Mouse (Mus musculus) intestine, embryonic 16.5 days (tissue): Measurements from ENCODE around the gene Dnajc12. TPM values are rescaled to one million over a fixed set of nuclear protein-coding genes. Genes with fewer than 3 reads are reported as not detected.
A peak's percentile ranks its signal among the peaks of the same experiment; 100 is the strongest.
"Not testable (repeated sequence)": the region's sequence is repeated elsewhere in the genome, so short reads cannot be mapped to it uniquely, and the experiment has no call there.

Source experiments
- ATAC-seq: fragments of 200-750 bp; cut with Nextera tagmentation; 2 replicates; pipeline ENCODE4 v1.8.0; 2017; ENCODE audit warnings: moderate TSS enrichment, moderate library complexity
- H3K27ac ChIP-seq: fragments of 300-500 bp; sonication (generic); 2 replicates; pipeline ENCODE4 v1.5.1; 2014; ENCODE audit warnings: mild to moderate bottlenecking, low read length
- H3K27me3 ChIP-seq: fragments of 300-500 bp; sonication (generic); replicated peaks from 2 replicates; pipeline ENCODE4 v1.6.1; 2014; ENCODE audit warnings: low read length, control low read depth, mixed read lengths; ENCODE audit not compliant: control insufficient read depth, insufficient read depth
- H3K36me3 ChIP-seq: fragments of 300-500 bp; sonication (generic); 2 replicates; pipeline ENCODE4 v1.6.1; 2014; ENCODE audit warnings: low read length, control low read depth; ENCODE audit not compliant: control insufficient read depth, insufficient read depth
- H3K4me1 ChIP-seq: fragments of 300-500 bp; sonication (generic); 2 replicates; pipeline ENCODE4 v1.6.1; 2014; ENCODE audit warnings: low read length, control low read depth, mixed read lengths; ENCODE audit not compliant: control insufficient read depth, insufficient read depth
- H3K4me2 ChIP-seq: fragments of 300-500 bp; sonication (generic); 2 replicates; pipeline ENCODE4 v1.6.1; 2014; ENCODE audit warnings: low read depth, low read length, control low read depth
- H3K4me3 ChIP-seq: fragments of 300-500 bp; sonication (generic); 2 replicates; pipeline ENCODE4 v1.5.1; 2014; ENCODE audit warnings: mild to moderate bottlenecking, low read length
- H3K9ac ChIP-seq: fragments of 300-500 bp; sonication (generic); 2 replicates; pipeline ENCODE4 v1.6.1; 2014; ENCODE audit warnings: low read depth, low read length
- H3K9me3 ChIP-seq: fragments of 300-500 bp; sonication (generic); 2 replicates; pipeline ENCODE4 v1.6.1; 2016; ENCODE audit warnings: low read length, control low read depth; ENCODE audit not compliant: control insufficient read depth
- WGBS: fragments of 180-500 bp; shearing (Covaris S2); extraction: QIAGEN DNeasy Blood & Tissue Kit; methylation state at CpG from one replicate; pipeline ENCODE4 v1.1.7; 2014; 5-methylcytosine and 5-hydroxymethylcytosine counted together
- polyA plus RNA-seq: library from polyadenylated mRNA; unstranded; fragments of >200 nt; fragmentation: Nextera tagmentation; extraction: Ambion mirVana; gene quantifications from 2 replicates; pipeline ENCODE4 v1.2.1, GENCODE M21; 2015

Dnajc12 gene
- polyA plus RNA-seq, 1 experiment from 2014 or later: 6.8 TPM

DNA sequence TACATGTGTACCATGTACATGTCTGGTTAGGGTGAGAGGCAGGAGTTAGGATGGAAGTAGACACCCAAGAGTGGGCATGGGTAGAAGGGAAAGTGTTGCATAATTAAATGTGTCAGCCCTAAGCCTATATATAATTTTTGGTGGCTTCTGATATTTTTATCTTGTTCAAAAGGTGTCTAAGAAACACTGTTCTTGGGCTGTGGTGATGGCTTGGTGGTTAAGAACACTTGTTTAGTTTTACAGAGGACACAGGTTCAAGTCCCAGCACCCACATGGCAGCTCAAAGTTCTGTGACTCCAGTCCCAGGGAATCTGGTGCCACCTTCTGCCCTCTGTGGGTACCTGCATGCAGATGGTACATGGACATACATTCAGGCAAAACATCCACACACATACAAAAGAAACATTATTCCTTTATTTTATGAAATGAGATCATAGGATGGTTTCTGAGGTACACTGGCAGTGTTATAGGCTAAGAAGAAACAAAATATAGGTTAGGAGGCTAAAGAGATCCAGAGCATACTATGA lies 56.6 kb downstream of the Dnajc12 start:
- no peak overlapping the region for H3K4me2 ChIP-seq
- H3K27me3 ChIP-seq: no peaks in the 10 kb centered on the region
- no peaks in the 10 kb centered on the region for H3K9me3 ChIP-seq
- no peak overlapping the region for H3K4me3 ChIP-seq
- H3K27ac ChIP-seq: no peak overlapping the region
- ATAC-seq: no peak
- no peaks in the 10 kb centered on the region for H3K4me1 ChIP-seq
- no peak overlapping the region for H3K9ac ChIP-seq
- no peaks in the 10 kb centered on the region for H3K36me3 ChIP-seq

DNA sequence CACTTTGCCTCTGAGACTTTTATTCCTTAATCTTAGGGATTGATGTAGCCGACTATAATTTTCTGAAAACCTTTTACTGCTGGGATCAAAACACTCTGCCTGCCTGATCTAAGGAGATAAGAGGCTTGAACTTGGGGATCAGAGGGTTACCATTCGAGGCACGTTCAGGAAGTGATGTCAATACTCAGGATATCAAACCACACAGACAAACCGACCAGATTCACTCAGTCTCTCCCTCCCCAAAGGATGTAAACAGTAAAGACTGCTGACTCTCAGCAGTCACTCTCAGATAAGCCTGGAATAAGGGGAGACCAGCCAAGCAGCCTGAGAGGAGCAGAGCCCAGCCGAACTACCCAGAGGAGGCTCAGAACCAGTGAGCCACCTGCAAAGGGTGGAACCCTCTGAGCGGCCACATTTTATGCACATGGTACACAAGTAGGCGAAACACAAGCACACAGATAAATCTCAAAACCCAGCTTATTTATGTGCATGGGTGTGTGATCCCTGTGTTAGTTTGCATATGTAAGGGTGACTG lies 57.5 kb downstream of the Dnajc12 start:
- H3K36me3 ChIP-seq: no peaks in the 10 kb centered on the region
- H3K4me3 ChIP-seq: no peak overlapping the region
- no peaks in the 10 kb centered on the region for H3K4me1 ChIP-seq
- H3K27ac ChIP-seq: no peak overlapping the region
- H3K4me2 ChIP-seq: no peak overlapping the region
- no peaks in the 10 kb centered on the region for H3K27me3 ChIP-seq
- WGBS: 62% methylated on average over 7 of the region's 7 CpGs
- no peak for ATAC-seq
- no peak overlapping the region for H3K9ac ChIP-seq
- no peaks in the 10 kb centered on the region for H3K9me3 ChIP-seq

DNA sequence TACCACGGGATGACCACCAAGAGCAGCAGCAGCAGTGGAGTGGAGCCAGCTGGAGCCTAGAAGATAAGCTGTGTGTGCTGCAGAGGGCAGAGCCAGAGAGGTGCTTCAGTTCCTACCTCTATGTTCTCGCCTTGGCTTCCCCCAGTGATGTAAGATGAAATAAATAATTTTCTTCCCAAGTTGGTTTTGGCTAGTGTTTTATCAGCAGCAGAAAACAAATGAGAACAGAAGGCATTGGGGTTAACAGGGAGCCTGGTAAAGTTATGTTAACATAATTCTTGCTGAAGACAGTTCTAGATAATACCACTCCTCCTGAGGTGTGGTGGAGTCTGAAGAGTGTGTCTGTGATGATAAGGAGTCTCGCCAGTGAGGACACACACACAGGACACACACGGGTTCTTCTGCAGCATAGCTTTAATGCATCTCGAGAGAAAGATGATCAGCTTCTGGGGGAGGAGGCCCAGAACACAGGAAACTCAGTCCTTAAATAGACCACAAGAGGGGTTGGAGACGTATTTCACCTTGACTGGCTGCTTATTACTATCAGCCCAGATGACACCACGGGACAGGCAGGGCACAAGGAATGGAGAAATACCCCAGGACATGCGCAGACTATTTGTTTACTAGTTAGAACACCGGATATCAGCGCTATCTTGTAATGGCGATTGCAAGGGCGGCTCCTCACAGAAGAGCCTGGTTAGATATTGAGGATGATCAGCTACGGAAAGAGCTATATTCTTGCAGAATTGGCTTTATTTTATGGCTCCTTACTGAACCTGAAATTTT lies 62.6 kb downstream of the Dnajc12 start:
- not testable (repeated sequence) for H3K4me1 ChIP-seq, H3K27ac ChIP-seq, ATAC-seq, H3K36me3 ChIP-seq, H3K27me3 ChIP-seq, H3K4me2 ChIP-seq, H3K9me3 ChIP-seq, H3K9ac ChIP-seq, H3K4me3 ChIP-seq
- 84% methylated on average over 13 of the region's 13 CpGs for WGBS

DNA sequence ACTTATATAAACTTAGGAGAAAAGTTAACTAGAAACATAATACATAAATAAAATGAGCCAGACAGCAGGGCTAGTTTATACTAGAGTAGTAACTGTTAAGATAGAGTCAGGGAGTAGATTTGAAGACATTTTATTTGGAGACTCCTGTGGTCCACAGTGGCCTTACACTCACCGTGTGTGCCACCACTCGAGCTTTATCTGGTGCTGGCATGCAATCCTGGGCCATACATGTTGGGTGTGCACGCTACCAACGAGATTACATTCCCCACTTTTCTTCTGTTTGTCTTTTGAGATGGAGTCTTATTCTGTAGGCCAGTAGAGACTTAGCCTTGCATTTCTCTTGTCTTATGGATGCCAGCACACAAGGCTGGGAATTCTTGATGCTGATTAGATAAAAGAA lies 71.7 kb downstream of the Dnajc12 start:
- 83% methylated on average over 4 of the region's 4 CpGs for WGBS
- H3K4me3 ChIP-seq: no peak overlapping the region

DNA sequence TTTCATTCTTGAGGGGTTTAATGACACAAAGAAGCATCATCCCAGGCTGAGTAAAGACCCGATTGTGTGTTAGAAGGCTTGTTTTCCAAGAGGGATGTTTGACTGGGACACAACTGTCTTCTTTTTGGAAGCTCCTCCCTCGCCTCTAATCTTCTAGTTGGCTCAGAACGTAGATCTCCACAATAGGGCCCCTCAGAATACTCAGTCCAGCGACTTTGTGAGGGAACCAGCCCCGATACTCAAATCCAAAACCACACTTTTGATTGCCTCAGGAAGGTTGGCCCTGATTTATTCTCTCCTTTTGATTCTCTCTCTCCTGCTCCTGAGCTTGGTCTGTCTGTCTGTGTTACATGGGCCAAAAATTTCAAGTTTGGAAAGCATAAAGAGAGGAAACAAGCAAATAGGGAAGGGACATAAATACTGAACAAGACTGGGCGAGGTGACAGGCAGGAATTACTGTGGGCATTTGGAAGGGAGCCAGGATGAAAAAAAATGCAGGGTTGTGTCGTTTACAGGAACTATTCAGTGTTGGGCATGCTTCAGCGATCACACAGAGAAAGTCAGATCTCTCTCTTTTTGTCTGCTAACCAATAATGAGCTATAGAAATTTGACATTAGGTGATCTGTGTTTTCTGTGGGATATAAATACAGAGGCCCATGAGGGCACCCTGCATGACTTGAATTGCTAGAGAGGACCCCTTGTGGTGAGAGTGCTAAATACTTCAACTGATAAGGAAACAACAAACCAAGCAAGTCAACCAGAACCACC lies 73.1 kb downstream of the Dnajc12 start:
- Histone ChIP-seq H3K9me3 (no peaks in the 10 kb centered on the region), H3K36me3 (no peaks in the 10 kb centered on the region), H3K4me2 (no peak overlapping the region), H3K27ac (no peak overlapping the region), H3K4me1 (no peaks in the 10 kb centered on the region), H3K27me3 (no peaks in the 10 kb centered on the region), H3K9ac (no peak overlapping the region), H3K4me3 (no peak overlapping the region)
- no peak for ATAC-seq
- WGBS: 57% methylated on average over 8 of the region's 8 CpGs

More for the DNA sequence above, 71.7 kb downstream of the Dnajc12 start:
- Histone ChIP-seq H3K9ac (no peak overlapping the region), H3K9me3 (no peaks in the 10 kb centered on the region), H3K4me2 (no peak overlapping the region), H3K4me1 (no peaks in the 10 kb centered on the region), H3K27me3 (no peaks in the 10 kb centered on the region), H3K36me3 (no peaks in the 10 kb centered on the region), H3K27ac (no peak overlapping the region)
- ATAC-seq: no peak

DNA sequence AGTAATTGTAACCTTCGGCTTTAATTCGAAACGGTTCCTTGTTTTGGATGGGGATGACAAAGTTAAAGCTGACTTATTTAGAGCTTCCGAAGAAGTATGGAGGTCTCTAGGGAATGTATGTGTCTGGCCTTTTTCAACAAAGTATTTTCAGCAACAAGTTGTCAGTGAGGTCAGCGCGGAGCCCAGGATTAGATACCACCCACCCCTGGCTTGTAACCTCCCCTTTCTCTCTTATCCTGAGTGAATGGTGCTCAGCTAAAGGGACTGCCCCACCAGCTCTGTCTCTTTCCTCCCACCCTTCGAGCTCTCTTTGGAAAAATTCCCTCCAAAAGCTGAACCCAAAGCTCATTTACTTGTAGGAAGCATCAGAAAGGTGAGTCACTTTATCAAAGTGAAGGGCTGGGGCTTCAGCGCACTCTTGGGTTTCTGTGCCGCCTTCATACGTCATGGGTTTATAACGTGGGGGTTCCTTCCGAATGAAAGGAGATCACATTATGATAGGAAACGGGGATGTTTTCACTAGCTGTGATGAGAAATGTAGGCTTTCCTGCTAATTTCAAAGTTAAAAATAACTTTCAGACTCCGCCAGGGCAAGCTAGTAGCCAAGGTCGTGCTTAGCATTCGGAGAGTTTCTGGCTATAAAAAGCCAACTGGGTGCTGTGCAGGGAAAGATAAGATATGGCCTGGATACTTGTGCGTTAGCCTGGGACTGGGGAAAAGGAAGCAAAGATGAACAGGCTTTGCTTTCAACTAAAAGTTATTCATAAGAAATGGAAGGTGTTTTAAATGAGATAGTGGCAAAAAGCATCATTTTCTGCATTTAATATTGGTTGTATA lies 75.3 kb downstream of the Dnajc12 start:
- Histone ChIP-seq H3K4me1 (no peaks in the 10 kb centered on the region), H3K36me3 (no peaks in the 10 kb centered on the region), H3K9ac (0 out of 2 replicates have a peak overlapping the region, but pooled peaks have one; percentile 30), H3K4me2 (peak overlapping the region; percentile 17), H3K27ac (no peak overlapping the region), H3K9me3 (no peaks in the 10 kb centered on the region), H3K4me3 (peak overlapping the region; percentile 27), H3K27me3 (no peaks in the 10 kb centered on the region)
- WGBS: 38% methylated on average over 17 of the region's 17 CpGs
- peak; percentile 42; the same call in 1 of the 2 replicates for ATAC-seq

Other genes with a start within 250 kb of the Dnajc12 start
- gene Mypn, start 178.5 kb upstream of the Dnajc12 start, polyA plus RNA-seq: not detected in 2 replicates
- gene Herc4, start 138.6 kb upstream of the Dnajc12 start, polyA plus RNA-seq: 27.7 and 31.7 TPM in 2 replicates
- gene Sirt1, start 739 bp upstream of the Dnajc12 start, polyA plus RNA-seq: 2.2 and 3.3 TPM in 2 replicates
- gene Gm7075, start 39.3 kb downstream of the Dnajc12 start, polyA plus RNA-seq: not detected in 2 replicates
- 0.77 and 0.89 TPM in 2 replicates for gene Ctnna3, start 47.7 kb downstream of the Dnajc12 start, polyA plus RNA-seq